Mouse (Mus musculus) bone marrow, adult 2 months (tissue): ENCODE measurements around the gene Proser2.

Source experiments
- CTCF ChIP-seq: fragments of 200-500 bp; IDR thresholded peaks from 2 replicates; pipeline ENCODE4 v1.5.1; 2011; ENCODE audit warnings: low read length, control low read depth; ENCODE audit not compliant: control insufficient read depth, insufficient read depth
- POLR2A ChIP-seq: fragments of 200-500 bp; IDR thresholded peaks from 2 replicates; pipeline ENCODE4 v1.6.1; 2011; ENCODE audit warnings: low read depth, mild to moderate bottlenecking, control low read depth, low read length, borderline replicate concordance; ENCODE audit not compliant: control insufficient read depth

- no peak for TF ChIP-seq CTCF
- no peak for TF ChIP-seq POLR2A
Measured at GRCm38 (mm10) chr2:6060071-6060804, 69.8 kb downstream of the Proser2 start.
